Comparison of ENCODE assay signal across 8 mouse cellular contexts in genomic region chr6:115853985-115854384, GRCm38 (mm10). TPM values are rescaled to one million over a fixed set of nuclear protein-coding genes. Genes with fewer than 3 reads are reported as not detected.
A peak's percentile ranks its signal among the peaks of the same experiment; 100 is the strongest.
DNase-seq lines count a peak whose midpoint lies in the region; ATAC-seq and TF ChIP-seq lines count a peak whose summit lies in the region.

No protein-coding gene starts in this region.

- peak overlapping the region; percentile 74 for H3K4me3 ChIP-seq in kidney, adult 2 months (ENCODE audit: insufficient read depth, low read depth, low read length)
- H3K4me3 ChIP-seq in cortical plate, adult 2 months (ENCODE audit: insufficient read depth, low read length) = peak overlapping the region; percentile 39

- ATAC-seq in inflammation-experienced regulatory T-cells, adult 6 months = no peak

- TF ChIP-seq POLR2A in kidney, adult 2 months (IDR thresholded peaks at IDR 0.05; ENCODE audit: low read depth, low read length) = no peak
- TF ChIP-seq POLR2A in cortical plate, adult 2 months (IDR thresholded peaks at IDR 0.05; ENCODE audit: extremely low read depth, insufficient read depth, low read length) = no peak

- WGBS in kidney, adult 2 months = 43% methylated on average over 7 of the region's 7 CpGs

- peak overlapping the region; percentile 57 for H3K27ac ChIP-seq in kidney, adult 2 months (ENCODE audit: insufficient read depth, low read depth, low read length)
- no peak overlapping the region for H3K27ac ChIP-seq in cortical plate, adult 2 months (ENCODE audit: insufficient read depth, low read length)

- no peak for TF ChIP-seq CTCF in kidney, adult 2 months (conservative IDR thresholded peaks at IDR 0.05; ENCODE audit: insufficient read depth, insufficient read length, low read depth, low read length)
- no peak for TF ChIP-seq CTCF in cortical plate, adult 2 months (IDR thresholded peaks at IDR 0.05; ENCODE audit: extremely low read depth, insufficient read depth, low read length)

- no peak for DNase-seq in kidney, adult 2 months
- no peak for DNase-seq in kidney, postnatal 10 days
- DNase-seq in hindlimb bud, embryonic 11.5 days (ENCODE audit: extremely low spot score, low read depth, low spot score) = peak; percentile 37
- DNase-seq in neural tube, embryonic 10.5 days (ENCODE audit: extremely low spot score, low spot score) = peak; percentile 27
- DNase-seq in spleen, postnatal 4 days (ENCODE audit: low spot score in 2 of 2) = no peak
- no peak for DNase-seq in cerebellum, adult 18-20 months

- H3K36me3 ChIP-seq in kidney, adult 2 months (ENCODE audit: control insufficient read depth, insufficient read depth, low read length) = no peaks in the 10 kb centered on the region

- H3K27me3 ChIP-seq in kidney, adult 2 months (replicated peaks; ENCODE audit: control insufficient read depth, insufficient read depth, low read length) = no peaks in the 10 kb centered on the region

- H3K4me1 ChIP-seq in kidney, adult 2 months (ENCODE audit: control insufficient read depth, insufficient read depth, low read length) = peaks cover 29% of the 10 kb centered on the region
- H3K4me1 ChIP-seq in cortical plate, adult 2 months (ENCODE audit: control insufficient read depth, insufficient read depth, low read length) = no peaks in the 10 kb centered on the region

RNA-seq across cellular contexts. Expression of gene Ift122, which starts 0.7 kb away (rescaled TPM):
- 29.2 and 33.1 TPM in 2 replicates for polyA plus RNA-seq in kidney, adult 2 months (2012; rRNA removed)
- polyA plus RNA-seq in cortical plate, adult 2 months (2012; rRNA removed) = 31.2 and 34.7 TPM in 2 replicates
- polyA plus RNA-seq in inflammation-experienced regulatory T-cells, adult 6 months (2017; shearing (Covaris generic)) = 1 to 10 TPM; 1.3 to 2.0 (median 1.6) TPM

RNA-seq across cellular contexts. Expression of gene Mbd4, which starts 0.8 kb away (rescaled TPM):
- polyA plus RNA-seq in kidney, adult 2 months (2012; rRNA removed) = 1.6 and 1.9 TPM in 2 replicates
- 9.5 and 10.1 TPM in 2 replicates for polyA plus RNA-seq in cortical plate, adult 2 months (2012; rRNA removed)
- 10 to 100 TPM in 1 of 3 experiments, 1 to 10 TPM in 2; 8.6 to 12.8 (median 8.9) TPM for polyA plus RNA-seq in inflammation-experienced regulatory T-cells, adult 6 months (2017; shearing (Covaris generic))

RNA-seq across cellular contexts. Expression of gene Efcab12, which starts 15.8 kb away (rescaled TPM):
- 2.2 and 2.3 TPM in 2 replicates for polyA plus RNA-seq in kidney, adult 2 months (2012; rRNA removed)
- 7.1 and 7.9 TPM in 2 replicates for polyA plus RNA-seq in cortical plate, adult 2 months (2012; rRNA removed)
- polyA plus RNA-seq in inflammation-experienced regulatory T-cells, adult 6 months (2017; shearing (Covaris generic)) = under 1 TPM in 2 of 3 experiments, not detected in 1; 0.31 to 0.47 TPM

RNA-seq across cellular contexts. Expression of gene Rpl32, which starts 45.4 kb away (rescaled TPM):
- 499 and 560 TPM in 2 replicates for polyA plus RNA-seq in kidney, adult 2 months (2012; rRNA removed)
- polyA plus RNA-seq in cortical plate, adult 2 months (2012; rRNA removed) = 914 and 1,009 TPM in 2 replicates
- 1,000 to 10,000 TPM; 4,797 to 7,885 (median 7,790) TPM for polyA plus RNA-seq in inflammation-experienced regulatory T-cells, adult 6 months (2017; shearing (Covaris generic))

Comparison
In these comparisons a context has a peak if more than half of its experiments do, and no peak if none do; other contexts are left out.
1. DNase-seq: peak in hindlimb bud, embryonic 11.5 days (single experiment) and neural tube, embryonic 10.5 days (single experiment); none in kidney, adult 2 months (single experiment), kidney, postnatal 10 days (single experiment), spleen, postnatal 4 days (0 of 2) and cerebellum, adult 18-20 months (0 of 2).
2. RNA of gene Ift122, which starts 0.7 kb away (polyA plus RNA-seq): 31.2 to 34.7 TPM in cortical plate, adult 2 months and 29.2 to 33.1 TPM in kidney, adult 2 months; 1.3 to 2.0 TPM in inflammation-experienced regulatory T-cells, adult 6 months; every median in the first group is over 10 times any median in the second.